Mouse (Mus musculus) kidney, postnatal 0 days (tissue): Measurements from ENCODE around the gene Hoxa11. TPM values are rescaled to one million over a fixed set of nuclear protein-coding genes. Genes with fewer than 3 reads are reported as not detected.

ENCODE experiments used
- ATAC-seq: fragments of 200-750 bp; cut with Nextera tagmentation; replicated peaks from 2 replicates; pipeline ENCODE4 v1.8.0; 2017; ENCODE audit warnings: low read depth, moderate number of reproducible peaks, moderate TSS enrichment, moderate library complexity; ENCODE audit not compliant: low FRiP score
- DNase-seq: peaks from one replicate; pipeline ENCODE4 v3.0.0-alpha.2; 2016; ENCODE audit warnings: low spot score
- H3K27ac ChIP-seq: fragments of 300-500 bp; sonication (generic); 2 replicates; pipeline ENCODE4 v1.5.1; 2014; ENCODE audit warnings: mild to moderate bottlenecking
- H3K27me3 ChIP-seq: fragments of 300-500 bp; sonication (generic); 2 replicates; pipeline ENCODE4 v1.6.1; 2014; ENCODE audit warnings: low read length, mixed read lengths; ENCODE audit not compliant: insufficient read depth
- H3K36me3 ChIP-seq: fragments of 300-500 bp; sonication (generic); 2 replicates; pipeline ENCODE4 v1.6.1; 2014; ENCODE audit warnings: low read length, mixed read lengths; ENCODE audit not compliant: insufficient read depth
- H3K4me1 ChIP-seq: fragments of 300-500 bp; sonication (generic); replicated peaks from 2 replicates; pipeline ENCODE4 v1.6.1; 2014; ENCODE audit warnings: antibody characterized with exemption, low read length, mixed read lengths; ENCODE audit not compliant: insufficient read depth
- H3K4me2 ChIP-seq: fragments of 300-500 bp; sonication (generic); 2 replicates; pipeline ENCODE4 v1.6.1; 2014; ENCODE audit warnings: mild to moderate bottlenecking, low read length, moderate library complexity, mixed read lengths
- H3K4me3 ChIP-seq: fragments of 300-500 bp; sonication (generic); replicated peaks from 2 replicates; pipeline ENCODE4 v1.5.1; 2014; ENCODE audit warnings: low read depth, low read length
- H3K9ac ChIP-seq: fragments of 300-500 bp; sonication (generic); 2 replicates; pipeline ENCODE4 v1.6.1; 2014; ENCODE audit warnings: low read depth, low read length
- H3K9me3 ChIP-seq: fragments of 300-500 bp; sonication (generic); replicated peaks from 2 replicates; pipeline ENCODE4 v1.6.1; 2016; ENCODE audit warnings: low read length, inconsistent platforms, mixed read lengths
- CTCF ChIP-seq: IDR thresholded peaks from 2 replicates; pipeline ENCODE4 v1.5.1; 2016; ENCODE audit warnings: antibody characterized with exemption, low read depth, mild to moderate bottlenecking, moderate library complexity
- WGBS: fragments of 180-500 bp; shearing (Covaris S2); extraction: QIAGEN DNeasy Blood & Tissue Kit; methylation state at CpG from one replicate; pipeline ENCODE4 v1.1.7; 2014; 5-methylcytosine and 5-hydroxymethylcytosine counted together
- polyA plus RNA-seq: library from polyadenylated mRNA; unstranded; fragments of >200 nt; fragmentation: Nextera tagmentation; extraction: Ambion mirVana; gene quantifications from 2 replicates; pipeline ENCODE4 v1.2.1, GENCODE M21; 2015

Gene Hoxa11
- polyA plus RNA-seq, 1 experiment from 2014 or later, result 27.7 TPM

- Histone ChIP-seq H3K4me3 (peak overlapping the region; percentile 78), H3K9ac (peak overlapping the region; percentile 64), H3K27ac (peak overlapping the region; percentile 85), H3K27me3 (no peaks in the 10 kb centered on the region), H3K4me1 (peaks cover 47% of the 10 kb centered on the region), H3K4me2 (peak overlapping the region; percentile 89), H3K36me3 (0 out of 2 replicates have a peak, but pooled peaks cover 4% of the 10 kb centered on the region), H3K9me3 (no peaks in the 10 kb centered on the region)
- DNase-seq, result no peak
- TF ChIP-seq CTCF, result no peak
- no peak for ATAC-seq
- 7% methylated on average over 12 of the region's 12 CpGs for WGBS
Observed at GRCm38 (mm10) chr6:52209685-52210046, 35.9 kb downstream of the Hoxa11 start.

GRCm38 (mm10) chr6:52208868-52209684 lies 36.5 kb downstream of the Hoxa11 start:
- DNase-seq (peak; percentile 64), ATAC-seq (no peak)
- Histone ChIP-seq H3K9me3 (no peaks in the 10 kb centered on the region), H3K4me3 (peak overlapping the region; percentile 78), H3K36me3 (0 out of 2 replicates have a peak, but pooled peaks cover 4% of the 10 kb centered on the region), H3K9ac (peak overlapping the region; percentile 64), H3K27me3 (no peaks in the 10 kb centered on the region), H3K27ac (peak overlapping the region; percentile 85), H3K4me1 (peaks cover 42% of the 10 kb centered on the region), H3K4me2 (peak overlapping the region; percentile 89)
- TF ChIP-seq CTCF, result no peak
- 5% methylated on average over 17 of the region's 18 CpGs for WGBS

GRCm38 (mm10) chr6:52208072-52208867 lies 37.3 kb downstream of the Hoxa11 start, which contains the start of gene Hoxa6:
Gene Hoxa6, minus strand, starts transcription at chr6:52208722.
- Histone ChIP-seq H3K4me2 (peak within 1 kb of the TSS; percentile 89), H3K4me1 (peaks cover 42% of the 10 kb centered on the region), H3K27me3 (no peaks in the 10 kb centered on the region), H3K36me3 (0 out of 2 replicates have a peak, but pooled peaks cover 7% of the 10 kb centered on the region), H3K9me3 (no peaks in the 10 kb centered on the region), H3K9ac (peak within 1 kb of the TSS; percentile 64), H3K27ac (peak within 1 kb of the TSS; percentile 85), H3K4me3 (peak within 1 kb of the TSS; percentile 78)
- DNase-seq (peak; percentile 79), ATAC-seq (no peak)
- WGBS, result 2% methylated on average over 47 of the region's 47 CpGs
- no peak for TF ChIP-seq CTCF

- H3K27ac ChIP-seq, result peak overlapping the region; percentile 15; the same call in 1 of the 2 replicates
- TF ChIP-seq CTCF, result no peak
- H3K36me3 ChIP-seq, result 0 out of 2 replicates have a peak, but pooled peaks cover 7% of the 10 kb centered on the region
- peak overlapping the region; percentile 47; the same call in 1 of the 2 replicates for H3K9ac ChIP-seq
- ATAC-seq (no peak), DNase-seq (peak; percentile 68)
- H3K4me3 ChIP-seq, result no peak overlapping the region
- no peaks in the 10 kb centered on the region for H3K9me3 ChIP-seq
- peak overlapping the region; percentile 89 for H3K4me2 ChIP-seq
- H3K27me3 ChIP-seq, result no peaks in the 10 kb centered on the region
- peaks cover 44% of the 10 kb centered on the region for H3K4me1 ChIP-seq
Observed at GRCm38 (mm10) chr6:52207684-52207976, 38.0 kb downstream of the Hoxa11 start.

GRCm38 (mm10) chr6:52206882-52207683 lies 38.5 kb downstream of the Hoxa11 start:
- Histone ChIP-seq H3K4me1 (peaks cover 44% of the 10 kb centered on the region), H3K9ac (peak overlapping the region; percentile 47; the same call in 1 of the 2 replicates), H3K27ac (peak overlapping the region; percentile 15; the same call in 1 of the 2 replicates), H3K27me3 (no peaks in the 10 kb centered on the region), H3K4me3 (no peak overlapping the region), H3K4me2 (peak overlapping the region; percentile 89), H3K36me3 (0 out of 2 replicates have a peak, but pooled peaks cover 7% of the 10 kb centered on the region), H3K9me3 (no peaks in the 10 kb centered on the region)
- no peak for DNase-seq
- 36% methylated on average over 4 of the region's 4 CpGs for WGBS
- no peak for TF ChIP-seq CTCF
- no peak for ATAC-seq
